Mouse (Mus musculus) heart, embryonic 16.5 days (tissue): ENCODE data around the gene Rbmxl1. TPM values are rescaled to one million over a fixed set of nuclear protein-coding genes. Genes with fewer than 3 reads are reported as not detected.
"Not testable (repeated sequence)": the region's sequence is repeated elsewhere in the genome, so short reads cannot be mapped to it uniquely, and the experiment has no call there.

Experiments used
- ATAC-seq: fragments of 200-750 bp; cut with Nextera tagmentation; replicated peaks from 2 replicates; pipeline ENCODE4 v1.8.0; 2017; ENCODE audit warnings: moderate number of reproducible peaks; ENCODE audit not compliant: insufficient read depth, low FRiP score; ENCODE audit errors: extremely low read depth
- H3K27ac ChIP-seq: fragments of 300-500 bp; sonication (generic); 2 replicates; pipeline ENCODE4 v1.5.1; 2014; ENCODE audit warnings: mild to moderate bottlenecking, low read length, control low read depth, moderate library complexity
- H3K27me3 ChIP-seq: fragments of 300-500 bp; sonication (generic); 2 replicates; pipeline ENCODE4 v1.6.1; 2014; ENCODE audit warnings: low read length, mixed read lengths; ENCODE audit not compliant: control insufficient read depth, insufficient read depth
- H3K36me3 ChIP-seq: fragments of 300-500 bp; sonication (generic); 2 replicates; pipeline ENCODE4 v1.6.1; 2014; ENCODE audit not compliant: control insufficient read depth, insufficient read depth
- H3K4me1 ChIP-seq: fragments of 300-500 bp; sonication (generic); 2 replicates; pipeline ENCODE4 v1.6.1; 2014; ENCODE audit warnings: low read length, mixed read lengths; ENCODE audit not compliant: control insufficient read depth, insufficient read depth
- H3K4me2 ChIP-seq: fragments of 300-500 bp; sonication (generic); 2 replicates; pipeline ENCODE4 v1.6.1; 2014; ENCODE audit warnings: low read depth, mild to moderate bottlenecking, control low read depth, low read length
- H3K4me3 ChIP-seq: fragments of 300-500 bp; sonication (generic); 2 replicates; pipeline ENCODE4 v1.5.1; 2014; ENCODE audit warnings: mild to moderate bottlenecking, control low read depth, low read length
- H3K9ac ChIP-seq: fragments of 300-500 bp; sonication (generic); 2 replicates; pipeline ENCODE4 v1.6.1; 2014; ENCODE audit warnings: low read length, control low read depth
- H3K9me3 ChIP-seq: fragments of 300-500 bp; sonication (generic); replicated peaks from 2 replicates; pipeline ENCODE4 v1.6.1; 2016; ENCODE audit warnings: low read length; ENCODE audit not compliant: control insufficient read depth
- WGBS: fragments of 180-500 bp; shearing (Covaris S2); extraction: QIAGEN DNeasy Blood & Tissue Kit; methylation state at CpG from one replicate; pipeline ENCODE4 v1.1.7; 2014; 5-methylcytosine and 5-hydroxymethylcytosine counted together
- polyA plus RNA-seq: library from polyadenylated mRNA; unstranded; fragments of >200 nt; fragmentation: Nextera tagmentation; extraction: Ambion mirVana; gene quantifications from 2 replicates; pipeline ENCODE4 v1.2.1, GENCODE M21; 2015

Gene Rbmxl1
- 115 and 138 TPM in 2 replicates for polyA plus RNA-seq

GRCm38 (mm10) chr8:78508719-78509272 lies at the start of gene Rbmxl1:
Rbmxl1 (minus strand) TSS chr8:78508898.
- Histone ChIP-seq H3K4me1 (peaks cover 12% of the 10 kb centered on the region), H3K9me3 (no peaks in the 10 kb centered on the region), H3K4me2 (peak within 1 kb of the TSS; percentile 99), H3K27me3 (no peaks in the 10 kb centered on the region), H3K9ac (peak within 1 kb of the TSS; percentile 90), H3K4me3 (peak within 1 kb of the TSS; percentile 91), H3K27ac (peak within 1 kb of the TSS; percentile 98), H3K36me3 (peaks cover 17% of the 10 kb centered on the region)
- peak; percentile 88 for ATAC-seq
- under 1% methylated on average over 70 of the region's 70 CpGs for WGBS

GRCm38 (mm10) chr8:78556773-78557434 lies 48.2 kb upstream of the Rbmxl1 start:
- Histone ChIP-seq H3K9me3 (peaks cover 4% of the 10 kb centered on the region), H3K27me3 (no peaks in the 10 kb centered on the region), H3K9ac (no peak overlapping the region), H3K36me3 (peaks cover 3% of the 10 kb centered on the region; the same call in 1 of the 2 replicates), H3K27ac (no peak overlapping the region), H3K4me1 (no peaks in the 10 kb centered on the region), H3K4me3 (no peak overlapping the region), H3K4me2 (no peak overlapping the region)
- 84% methylated on average over 11 of the region's 11 CpGs for WGBS
- ATAC-seq, result no peak

GRCm38 (mm10) chr8:78555817-78556216 lies 47.1 kb upstream of the Rbmxl1 start:
- no peak for ATAC-seq
- H3K9me3 ChIP-seq, result no peaks in the 10 kb centered on the region
- peaks cover 1% of the 10 kb centered on the region; the same call in 1 of the 2 replicates for H3K4me1 ChIP-seq
- no peaks in the 10 kb centered on the region for H3K27me3 ChIP-seq
- no peak overlapping the region for H3K4me3 ChIP-seq
- H3K36me3 ChIP-seq, result no peaks in the 10 kb centered on the region
- WGBS, result 89% methylated on average over 4 of the region's 4 CpGs
- H3K4me2 ChIP-seq, result no peak overlapping the region
- no peak overlapping the region for H3K9ac ChIP-seq
- no peak overlapping the region for H3K27ac ChIP-seq

- no peaks in the 10 kb centered on the region for H3K9me3 ChIP-seq
- H3K36me3 ChIP-seq, result no peaks in the 10 kb centered on the region
- 79% methylated on average over 2 of the region's 2 CpGs for WGBS
- no peaks in the 10 kb centered on the region for H3K27me3 ChIP-seq
- H3K9ac ChIP-seq, result no peak overlapping the region
- no peak for ATAC-seq
- no peak overlapping the region for H3K27ac ChIP-seq
- H3K4me3 ChIP-seq, result no peak overlapping the region
- H3K4me2 ChIP-seq, result no peak overlapping the region
- H3K4me1 ChIP-seq, result peaks cover 11% of the 10 kb centered on the region
Measured at GRCm38 (mm10) chr8:78550752-78551134, 42.0 kb upstream of the Rbmxl1 start.

- no peak overlapping the region for H3K4me2 ChIP-seq
- no peak overlapping the region for H3K4me3 ChIP-seq
- ATAC-seq, result no peak
- no peak overlapping the region for H3K27ac ChIP-seq
- H3K4me1 ChIP-seq, result peaks cover 11% of the 10 kb centered on the region
- no peak overlapping the region for H3K9ac ChIP-seq
- H3K9me3 ChIP-seq, result no peaks in the 10 kb centered on the region
- WGBS, result 41% methylated on average over 10 of the region's 10 CpGs
- H3K27me3 ChIP-seq, result no peaks in the 10 kb centered on the region
- H3K36me3 ChIP-seq, result no peaks in the 10 kb centered on the region
Measured at GRCm38 (mm10) chr8:78549971-78550751, 41.5 kb upstream of the Rbmxl1 start.

GRCm38 (mm10) chr8:78545153-78545817 lies 36.6 kb upstream of the Rbmxl1 start:
- not testable (repeated sequence) for H3K27ac ChIP-seq, H3K4me2 ChIP-seq, H3K9ac ChIP-seq, ATAC-seq, H3K36me3 ChIP-seq, H3K4me1 ChIP-seq, H3K4me3 ChIP-seq, H3K9me3 ChIP-seq, H3K27me3 ChIP-seq
- 34% methylated on average over 7 of the region's 14 CpGs for WGBS

- peaks cover 7% of the 10 kb centered on the region; the same call in 1 of the 2 replicates for H3K36me3 ChIP-seq
- no peak overlapping the region for H3K27ac ChIP-seq
- no peak overlapping the region for H3K4me2 ChIP-seq
- no peak overlapping the region for H3K9ac ChIP-seq
- no peak overlapping the region for H3K4me3 ChIP-seq
- ATAC-seq, result no peak
- no peaks in the 10 kb centered on the region for H3K9me3 ChIP-seq
- 68% methylated on average over 2 of the region's 2 CpGs for WGBS
- H3K4me1 ChIP-seq, result peaks cover 2% of the 10 kb centered on the region
- no peaks in the 10 kb centered on the region for H3K27me3 ChIP-seq
Measured at GRCm38 (mm10) chr8:78544545-78544944, 35.8 kb upstream of the Rbmxl1 start.

- no peak for ATAC-seq
- no peak overlapping the region for H3K9ac ChIP-seq
- H3K9me3 ChIP-seq, result no peaks in the 10 kb centered on the region
- no peak overlapping the region for H3K27ac ChIP-seq
- no peaks in the 10 kb centered on the region for H3K27me3 ChIP-seq
- no peak overlapping the region for H3K4me2 ChIP-seq
- no peak overlapping the region for H3K4me3 ChIP-seq
- H3K4me1 ChIP-seq, result no peaks in the 10 kb centered on the region
- H3K36me3 ChIP-seq, result peaks cover 7% of the 10 kb centered on the region; the same call in 1 of the 2 replicates
- 33% methylated on average over 1 of the region's 1 CpGs for WGBS
Measured at GRCm38 (mm10) chr8:78543621-78544020, 34.9 kb upstream of the Rbmxl1 start.
